Mouse (Mus musculus) erythroid progenitor cell, adult 5-6 weeks (primary cell): ENCODE measurements around the gene Gm14444. TPM values are rescaled to one million over a fixed set of nuclear protein-coding genes. Genes with fewer than 3 reads are reported as not detected.
"Not testable (repeated sequence)": the region's sequence is repeated elsewhere in the genome, so short reads cannot be mapped to it uniquely, and the experiment has no call there.

Experiments
- ATAC-seq: replicated peaks from 2 replicates; pipeline ENCODE4 v1.8.0; 2016; ENCODE audit warnings: moderate number of reproducible peaks, mild to moderate bottlenecking, moderate TSS enrichment, inconsistent platforms; ENCODE audit not compliant: poor library complexity, low FRiP score, severe bottlenecking
- total RNA-seq, 2 experiments: library from RNA; stranded (forward) in 1 of 2; stranded (reverse) in 1 of 2; fragments of 150-400 nt in 1 of 2; fragments of 186-747, 209-891 nt in 1 of 2; gene quantifications; 2 replicates each; pipeline versions ENCODE4 v1.2.3 to v1.2.4; 2015 to 2017; ENCODE audit warnings: low replicate concordance in 2 of 2

The Gm14444 gene
- total RNA-seq (2015; ENCODE audit: low replicate concordance) (not detected in 2 replicates), total RNA-seq (2017; ENCODE audit: low replicate concordance) (not detected in 2 replicates)

DNA sequence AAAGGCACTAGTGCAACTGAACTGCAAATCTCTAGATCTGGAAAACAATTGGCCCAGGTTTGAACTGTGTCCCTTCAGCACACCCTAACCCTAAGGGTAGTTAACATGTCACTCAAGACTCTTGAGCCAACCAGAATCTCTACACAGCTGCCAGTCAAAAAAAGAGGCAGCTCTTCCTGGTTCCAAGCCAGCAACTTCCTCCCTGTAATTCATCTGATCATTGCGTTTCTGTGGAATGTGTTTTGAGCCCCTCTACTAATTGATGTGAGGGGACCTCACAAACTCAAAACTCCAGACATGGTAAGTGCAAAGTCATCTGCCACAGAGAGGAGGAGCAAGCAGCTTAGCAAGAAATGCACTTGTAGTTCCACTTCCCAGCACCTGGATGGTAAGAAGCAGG, at the start of gene Gm14444:
Gm14444 (plus strand) TSS at position 220 of the 400 bp plus-strand sequence.
- ATAC-seq = not testable (repeated sequence)

DNA sequence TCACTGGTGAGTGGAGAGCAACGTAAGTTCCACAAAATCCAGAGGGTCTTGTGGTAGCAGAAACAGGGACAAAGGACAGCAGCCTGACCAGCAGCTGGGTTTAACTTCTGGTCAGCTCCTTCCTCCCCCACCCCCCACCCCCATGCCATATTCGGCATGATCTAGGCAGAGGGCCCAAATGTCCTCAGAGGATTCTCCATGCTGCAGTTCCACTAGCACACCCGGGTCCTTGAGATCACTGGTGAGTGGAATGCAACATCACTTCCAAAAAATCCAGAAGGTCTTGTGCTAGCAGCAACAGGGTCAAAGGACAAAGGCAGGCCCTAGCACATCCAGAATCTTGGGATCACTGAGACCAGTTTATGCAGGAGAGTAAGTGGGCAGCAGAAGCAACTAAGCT, 44.6 kb upstream of the Gm14444 start:
- not testable (repeated sequence) for ATAC-seq

DNA sequence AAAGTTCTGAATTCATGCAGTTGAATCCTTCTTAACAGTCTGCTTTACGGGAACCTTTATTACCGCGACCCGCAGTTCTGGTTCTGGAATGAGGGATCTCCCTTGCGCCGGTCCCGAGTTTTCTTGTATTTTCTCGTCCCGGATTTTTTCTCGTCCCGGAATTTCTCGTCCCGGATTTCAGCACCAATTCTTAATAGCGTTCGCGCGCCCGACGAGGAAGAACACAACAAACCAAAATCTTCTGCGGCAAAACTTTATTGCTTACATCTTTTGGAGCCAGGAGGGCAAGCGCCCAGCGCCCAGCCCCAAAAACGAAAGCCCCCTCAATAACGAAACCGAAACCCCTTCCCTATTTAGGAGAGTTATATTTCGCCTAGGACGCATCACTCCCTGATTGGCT, 34.2 kb downstream of the Gm14444 start:
- ATAC-seq = not testable (repeated sequence)

DNA sequence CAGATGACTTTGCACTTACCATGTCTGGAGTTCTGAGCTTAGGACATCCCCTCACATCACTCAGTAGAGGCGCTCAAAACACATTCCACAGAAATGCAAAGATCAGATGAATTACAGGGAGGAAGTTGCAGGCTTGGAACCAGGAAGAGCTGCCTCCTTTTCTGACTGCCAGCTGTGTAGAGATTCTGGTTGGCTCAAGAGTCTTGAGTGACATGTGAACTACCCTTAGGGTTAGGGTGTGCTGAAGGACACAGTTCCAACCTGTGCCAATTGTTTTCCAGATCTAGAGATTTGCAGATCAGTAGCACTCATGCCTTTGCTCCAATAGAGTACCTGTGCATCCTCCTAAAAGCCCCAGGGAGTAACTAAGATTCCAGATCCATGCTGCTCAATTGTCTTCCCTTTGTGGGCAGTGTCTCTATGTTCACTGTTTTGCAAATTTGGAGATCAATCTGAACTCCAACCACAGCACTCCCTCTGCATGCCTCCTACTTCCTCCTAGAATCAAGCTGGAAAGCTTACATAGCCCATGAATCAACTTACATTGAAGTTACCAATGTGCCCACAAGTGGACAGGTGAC, 57.7 kb downstream of the Gm14444 start, which contains the start of gene Gm14393:
Gm14393 (minus strand) TSS at position 101 of the 581 bp plus-strand sequence.
- ATAC-seq = not testable (repeated sequence)

Other genes with a start within 250 kb of the Gm14444 start
- not detected in 2 replicates for gene Edn3, start 249.6 kb upstream of the Gm14444 start, total RNA-seq (2015; ENCODE audit: low replicate concordance)
- gene Edn3, start 249.6 kb upstream of the Gm14444 start, total RNA-seq (2017; ENCODE audit: low replicate concordance) = not detected in 2 replicates
- gene Gm14393, start 57.5 kb downstream of the Gm14444 start, total RNA-seq (2015; ENCODE audit: low replicate concordance) = not detected in 2 replicates
- not detected in 2 replicates for gene Gm14393, start 57.5 kb downstream of the Gm14444 start, total RNA-seq (2017; ENCODE audit: low replicate concordance)
- 19.3 TPM in 1 of 2 replicates, not detected in the other for gene Gm14399, start 131.8 kb downstream of the Gm14444 start, total RNA-seq (2015; ENCODE audit: low replicate concordance)
- gene Gm14399, start 131.8 kb downstream of the Gm14444 start, total RNA-seq (2017; ENCODE audit: low replicate concordance) = 2.1 and 10.9 TPM in 2 replicates
- not detected in 2 replicates for gene Gm14443, start 165.6 kb downstream of the Gm14444 start, total RNA-seq (2015; ENCODE audit: low replicate concordance)
- gene Gm14443, start 165.6 kb downstream of the Gm14444 start, total RNA-seq (2017; ENCODE audit: low replicate concordance) = not detected in 2 replicates
- 0.36 and 1.3 TPM in 2 replicates for gene Gm14391, start 196.7 kb downstream of the Gm14444 start, total RNA-seq (2015; ENCODE audit: low replicate concordance)
- gene Gm14391, start 196.7 kb downstream of the Gm14444 start, total RNA-seq (2017; ENCODE audit: low replicate concordance) = 2.8 and 12.0 TPM in 2 replicates